Mouse (Mus musculus): ENCODE results near the gene Teddm1a. TPM values are rescaled to one million over a fixed set of nuclear protein-coding genes. Genes with fewer than 3 reads are reported as not detected.

Gene Teddm1a
- polyA plus RNA-seq, 1 experiment from 2014 or later: not detected

- no peaks in the 10 kb centered on the region for H3K4me1 ChIP-seq (ENCODE audit: control insufficient read depth, insufficient read depth, low read length)
- ATAC-seq (ENCODE audit: insufficient read depth, low FRiP score, low TSS enrichment): no peak
- no peak overlapping the region for H3K4me3 ChIP-seq (ENCODE audit: low read depth, low read length)
- 94% methylated on average over 9 of the region's 9 CpGs for WGBS
- no peak for DNase-seq (ENCODE audit: low spot score)
- H3K27me3 ChIP-seq (ENCODE audit: control insufficient read depth, insufficient read depth, low read length): no peaks in the 10 kb centered on the region
- H3K4me2 ChIP-seq (ENCODE audit: low read depth): no peak overlapping the region
- H3K9ac ChIP-seq (ENCODE audit: low read length): no peak overlapping the region
- no peak overlapping the region for H3K27ac ChIP-seq (ENCODE audit: low read depth, low read length)
- no peaks in the 10 kb centered on the region for H3K9me3 ChIP-seq (ENCODE audit: control insufficient read depth, low read length)
- H3K36me3 ChIP-seq (ENCODE audit: control insufficient read depth, insufficient read depth, low read length): peaks cover 18% of the 10 kb centered on the region
Measured at GRCm38 (mm10) chr1:153909963-153910291, 18.4 kb downstream of the Teddm1a start.

GRCm38 (mm10) chr1:153910423-153910822, 18.9 kb downstream of the Teddm1a start:
- ATAC-seq (ENCODE audit: insufficient read depth, low FRiP score, low TSS enrichment) (no peak), DNase-seq (ENCODE audit: low spot score) (no peak)
- Histone ChIP-seq H3K9me3 (ENCODE audit: control insufficient read depth, low read length) (no peaks in the 10 kb centered on the region), H3K4me2 (ENCODE audit: low read depth) (no peak overlapping the region), H3K4me3 (ENCODE audit: low read depth, low read length) (no peak overlapping the region), H3K4me1 (ENCODE audit: control insufficient read depth, insufficient read depth, low read length) (no peaks in the 10 kb centered on the region), H3K27ac (ENCODE audit: low read depth, low read length) (no peak overlapping the region), H3K9ac (ENCODE audit: low read length) (no peak overlapping the region), H3K27me3 (ENCODE audit: control insufficient read depth, insufficient read depth, low read length) (no peaks in the 10 kb centered on the region), H3K36me3 (ENCODE audit: control insufficient read depth, insufficient read depth, low read length) (peaks cover 17% of the 10 kb centered on the region)
- 92% methylated on average over 5 of the region's 5 CpGs for WGBS

- ATAC-seq (ENCODE audit: insufficient read depth, low FRiP score, low TSS enrichment): no peak
- H3K4me1 ChIP-seq (ENCODE audit: control insufficient read depth, insufficient read depth, low read length): no peaks in the 10 kb centered on the region
- 92% methylated on average over 6 of the region's 6 CpGs for WGBS
Measured at GRCm38 (mm10) chr1:153911276-153911795, 19.8 kb downstream of the Teddm1a start.

GRCm38 (mm10) chr1:153913869-153914268, 22.3 kb downstream of the Teddm1a start:
- no peak overlapping the region for H3K27ac ChIP-seq (ENCODE audit: low read depth, low read length)
- no peak overlapping the region for H3K9ac ChIP-seq (ENCODE audit: low read length)
- WGBS: 88% methylated on average over 3 of the region's 3 CpGs
- H3K4me3 ChIP-seq (ENCODE audit: low read depth, low read length): no peak overlapping the region
- H3K4me1 ChIP-seq (ENCODE audit: control insufficient read depth, insufficient read depth, low read length): no peaks in the 10 kb centered on the region
- DNase-seq (ENCODE audit: low spot score): no peak
- ATAC-seq (ENCODE audit: insufficient read depth, low FRiP score, low TSS enrichment): no peak
- no peaks in the 10 kb centered on the region for H3K27me3 ChIP-seq (ENCODE audit: control insufficient read depth, insufficient read depth, low read length)
- H3K4me2 ChIP-seq (ENCODE audit: low read depth): no peak overlapping the region
- no peaks in the 10 kb centered on the region for H3K36me3 ChIP-seq (ENCODE audit: control insufficient read depth, insufficient read depth, low read length)
- H3K9me3 ChIP-seq (ENCODE audit: control insufficient read depth, low read length): no peaks in the 10 kb centered on the region

More at GRCm38 (mm10) chr1:153911276-153911795, 19.8 kb downstream of the Teddm1a start:
- Histone ChIP-seq H3K27ac (ENCODE audit: low read depth, low read length) (no peak overlapping the region), H3K9me3 (ENCODE audit: control insufficient read depth, low read length) (no peaks in the 10 kb centered on the region), H3K36me3 (ENCODE audit: control insufficient read depth, insufficient read depth, low read length) (peaks cover 12% of the 10 kb centered on the region), H3K9ac (ENCODE audit: low read length) (no peak overlapping the region), H3K4me2 (ENCODE audit: low read depth) (no peak overlapping the region), H3K27me3 (ENCODE audit: control insufficient read depth, insufficient read depth, low read length) (no peaks in the 10 kb centered on the region), H3K4me3 (ENCODE audit: low read depth, low read length) (no peak overlapping the region)
- DNase-seq (ENCODE audit: low spot score): no peak

- no peak for ATAC-seq (ENCODE audit: insufficient read depth, low FRiP score, low TSS enrichment)
- no peaks in the 10 kb centered on the region for H3K4me1 ChIP-seq (ENCODE audit: control insufficient read depth, insufficient read depth, low read length)
- H3K27me3 ChIP-seq (ENCODE audit: control insufficient read depth, insufficient read depth, low read length): no peaks in the 10 kb centered on the region
- no peak for DNase-seq (ENCODE audit: low spot score)
- 86% methylated on average over 3 of the region's 3 CpGs for WGBS
- no peaks in the 10 kb centered on the region for H3K9me3 ChIP-seq (ENCODE audit: control insufficient read depth, low read length)
- H3K9ac ChIP-seq (ENCODE audit: low read length): no peak overlapping the region
- H3K27ac ChIP-seq (ENCODE audit: low read depth, low read length): no peak overlapping the region
- no peak overlapping the region for H3K4me2 ChIP-seq (ENCODE audit: low read depth)
- no peaks in the 10 kb centered on the region for H3K36me3 ChIP-seq (ENCODE audit: control insufficient read depth, insufficient read depth, low read length)
- H3K4me3 ChIP-seq (ENCODE audit: low read depth, low read length): no peak overlapping the region
Measured at GRCm38 (mm10) chr1:153918521-153919206, 27.1 kb downstream of the Teddm1a start.

- Histone ChIP-seq H3K9me3 (ENCODE audit: control insufficient read depth, low read length) (no peaks in the 10 kb centered on the region), H3K9ac (ENCODE audit: low read length) (no peak overlapping the region), H3K27ac (ENCODE audit: low read depth, low read length) (no peak overlapping the region), H3K4me2 (ENCODE audit: low read depth) (no peak overlapping the region), H3K4me1 (ENCODE audit: control insufficient read depth, insufficient read depth, low read length) (no peaks in the 10 kb centered on the region), H3K27me3 (ENCODE audit: control insufficient read depth, insufficient read depth, low read length) (no peaks in the 10 kb centered on the region), H3K4me3 (ENCODE audit: low read depth, low read length) (no peak overlapping the region), H3K36me3 (ENCODE audit: control insufficient read depth, insufficient read depth, low read length) (no peaks in the 10 kb centered on the region)
- ATAC-seq (ENCODE audit: insufficient read depth, low FRiP score, low TSS enrichment) (no peak), DNase-seq (ENCODE audit: low spot score) (no peak)
- WGBS: 95% methylated on average over 3 of the region's 3 CpGs
Measured at GRCm38 (mm10) chr1:153921642-153922041, 30.1 kb downstream of the Teddm1a start.

- Histone ChIP-seq H3K9me3 (ENCODE audit: control insufficient read depth, low read length) (no peaks in the 10 kb centered on the region), H3K4me2 (ENCODE audit: low read depth) (no peak overlapping the region), H3K36me3 (ENCODE audit: control insufficient read depth, insufficient read depth, low read length) (no peaks in the 10 kb centered on the region), H3K9ac (ENCODE audit: low read length) (no peak overlapping the region), H3K27me3 (ENCODE audit: control insufficient read depth, insufficient read depth, low read length) (no peaks in the 10 kb centered on the region), H3K27ac (ENCODE audit: low read depth, low read length) (no peak overlapping the region), H3K4me3 (ENCODE audit: low read depth, low read length) (no peak overlapping the region), H3K4me1 (ENCODE audit: control insufficient read depth, insufficient read depth, low read length) (no peaks in the 10 kb centered on the region)
- 62% methylated on average over 5 of the region's 5 CpGs for WGBS
- DNase-seq (ENCODE audit: low spot score): no peak
- ATAC-seq (ENCODE audit: insufficient read depth, low FRiP score, low TSS enrichment): no peak
Measured at GRCm38 (mm10) chr1:153922571-153923021, 31.1 kb downstream of the Teddm1a start.

- DNase-seq (ENCODE audit: low spot score) (no peak), ATAC-seq (ENCODE audit: insufficient read depth, low FRiP score, low TSS enrichment) (no peak)
- Histone ChIP-seq H3K9ac (ENCODE audit: low read length) (no peak overlapping the region), H3K27ac (ENCODE audit: low read depth, low read length) (no peak overlapping the region), H3K4me1 (ENCODE audit: control insufficient read depth, insufficient read depth, low read length) (no peaks in the 10 kb centered on the region), H3K4me3 (ENCODE audit: low read depth, low read length) (no peak overlapping the region), H3K27me3 (ENCODE audit: control insufficient read depth, insufficient read depth, low read length) (no peaks in the 10 kb centered on the region), H3K36me3 (ENCODE audit: control insufficient read depth, insufficient read depth, low read length) (no peaks in the 10 kb centered on the region), H3K9me3 (ENCODE audit: control insufficient read depth, low read length) (no peaks in the 10 kb centered on the region), H3K4me2 (ENCODE audit: low read depth) (no peak overlapping the region)
- WGBS: 81% methylated on average over 6 of the region's 6 CpGs
Measured at GRCm38 (mm10) chr1:153924395-153925385, 33.1 kb downstream of the Teddm1a start.

All from neural tube, embryonic 11.5 days (tissue).